Mouse (Mus musculus): ENCODE data around the gene Plppr2.

Gene Plppr2

GRCm38 (mm10) chr9:21932445-21933137 lies 4.2 kb upstream of the Plppr2 start:
- DNase-seq (ENCODE audit: low spot score in 2 of 2): no peak

- no peak for DNase-seq (ENCODE audit: low spot score in 2 of 2)
Measured at GRCm38 (mm10) chr9:21934021-21934420, 2.8 kb upstream of the Plppr2 start.

GRCm38 (mm10) chr9:21935466-21936131 lies 1.2 kb upstream of the Plppr2 start:
- DNase-seq (ENCODE audit: low spot score in 2 of 2): no peak

GRCm38 (mm10) chr9:21937711-21938175 lies 910 bp downstream of the Plppr2 start:
- no peak for DNase-seq (ENCODE audit: low spot score in 2 of 2)

- no peak for DNase-seq (ENCODE audit: low spot score in 2 of 2)
Measured at GRCm38 (mm10) chr9:21938234-21938855, 1.5 kb downstream of the Plppr2 start.

GRCm38 (mm10) chr9:21943046-21943445 lies 6.2 kb downstream of the Plppr2 start:
- DNase-seq (ENCODE audit: low spot score in 2 of 2): no peak

GRCm38 (mm10) chr9:21943638-21944037 lies 6.8 kb downstream of the Plppr2 start:
- DNase-seq (ENCODE audit: low spot score in 2 of 2): no peak

- no peak for DNase-seq (ENCODE audit: low spot score in 2 of 2)
Measured at GRCm38 (mm10) chr9:21944267-21944666, 7.4 kb downstream of the Plppr2 start.

GRCm38 (mm10) chr9:21947540-21948130 lies 10.8 kb downstream of the Plppr2 start:
- DNase-seq (ENCODE audit: low spot score in 2 of 2): no peak

GRCm38 (mm10) chr9:21948146-21948545 lies 11.3 kb downstream of the Plppr2 start:
- no peak for DNase-seq (ENCODE audit: low spot score in 2 of 2)

GRCm38 (mm10) chr9:21948790-21949189 lies 12.0 kb downstream of the Plppr2 start:
- DNase-seq (ENCODE audit: low spot score in 2 of 2): no peak

- DNase-seq (ENCODE audit: low spot score in 2 of 2): peak in 1 of 2 experiments; percentile 76
Measured at GRCm38 (mm10) chr9:21950322-21950721, 13.5 kb downstream of the Plppr2 start.

GRCm38 (mm10) chr9:21951977-21952376 lies 15.1 kb downstream of the Plppr2 start:
- no peak for DNase-seq (ENCODE audit: low spot score in 2 of 2)

GRCm38 (mm10) chr9:21953600-21953999 lies 16.8 kb downstream of the Plppr2 start:
- DNase-seq (ENCODE audit: low spot score in 2 of 2): no peak

- no peak for DNase-seq (ENCODE audit: low spot score in 2 of 2)
Measured at GRCm38 (mm10) chr9:21954635-21955034, 17.8 kb downstream of the Plppr2 start.

- DNase-seq (ENCODE audit: low spot score in 2 of 2): no peak
Measured at GRCm38 (mm10) chr9:21955225-21955569, 18.4 kb downstream of the Plppr2 start.

- peak; percentile 97 to 99 for DNase-seq (ENCODE audit: low spot score in 2 of 2)
Measured at GRCm38 (mm10) chr9:21955570-21956281, 18.9 kb downstream of the Plppr2 start, which contains the start of gene Swsap1. Swsap1 (plus strand) TSS chr9:21955755.

- no peak for DNase-seq (ENCODE audit: low spot score in 2 of 2)
Measured at GRCm38 (mm10) chr9:21958372-21958771, 21.5 kb downstream of the Plppr2 start.

- DNase-seq (ENCODE audit: low spot score in 2 of 2): no peak
Measured at GRCm38 (mm10) chr9:21959244-21959643, 22.4 kb downstream of the Plppr2 start.

- no peak for DNase-seq (ENCODE audit: low spot score in 2 of 2)
Measured at GRCm38 (mm10) chr9:21960135-21960534, 23.3 kb downstream of the Plppr2 start.

GRCm38 (mm10) chr9:21960558-21961208 lies 23.9 kb downstream of the Plppr2 start:
- no peak for DNase-seq (ENCODE audit: low spot score in 2 of 2)
